Mouse (Mus musculus): ENCODE data around the gene Zfp933.
"Not testable (repeated sequence)": the region's sequence is repeated elsewhere in the genome, so short reads cannot be mapped to it uniquely, and the experiment has no call there.

Gene Zfp933

GRCm38 (mm10) chr4:147847614-147848583, at the start of gene Zfp933:
Zfp933 (minus strand) TSS chr4:147848366.
- DNase-seq (ENCODE audit: extremely low read depth, low read depth, low spot score): peak; percentile 66

GRCm38 (mm10) chr4:147897348-147897747, 49.2 kb upstream of the Zfp933 start:
- DNase-seq (ENCODE audit: extremely low read depth, low read depth, low spot score): no peak

- DNase-seq (ENCODE audit: extremely low read depth, low read depth, low spot score): no peak
These were observed 48.2 kb upstream of the Zfp933 start for GRCm38 (mm10) chr4:147896411-147896810.

GRCm38 (mm10) chr4:147895815-147896330, 47.7 kb upstream of the Zfp933 start:
- no peak for DNase-seq (ENCODE audit: extremely low read depth, low read depth, low spot score)

- DNase-seq (ENCODE audit: extremely low read depth, low read depth, low spot score): no peak
These were observed 42.2 kb upstream of the Zfp933 start for GRCm38 (mm10) chr4:147890341-147890740.

- DNase-seq (ENCODE audit: extremely low read depth, low read depth, low spot score): no peak
These were observed 40.1 kb upstream of the Zfp933 start for GRCm38 (mm10) chr4:147888237-147888636.

GRCm38 (mm10) chr4:147887277-147887676, 39.1 kb upstream of the Zfp933 start:
- no peak for DNase-seq (ENCODE audit: extremely low read depth, low read depth, low spot score)

- DNase-seq (ENCODE audit: extremely low read depth, low read depth, low spot score): no peak
These were observed 38.0 kb upstream of the Zfp933 start for GRCm38 (mm10) chr4:147886158-147886557.

- DNase-seq (ENCODE audit: extremely low read depth, low read depth, low spot score): no peak
These were observed 36.0 kb upstream of the Zfp933 start for GRCm38 (mm10) chr4:147884138-147884537.

GRCm38 (mm10) chr4:147883041-147883440, 34.9 kb upstream of the Zfp933 start:
- no peak for DNase-seq (ENCODE audit: extremely low read depth, low read depth, low spot score)

GRCm38 (mm10) chr4:147881792-147882191, 33.6 kb upstream of the Zfp933 start:
- no peak for DNase-seq (ENCODE audit: extremely low read depth, low read depth, low spot score)

GRCm38 (mm10) chr4:147879865-147880264, 31.7 kb upstream of the Zfp933 start:
- no peak for DNase-seq (ENCODE audit: extremely low read depth, low read depth, low spot score)

GRCm38 (mm10) chr4:147879456-147879855, 31.3 kb upstream of the Zfp933 start:
- no peak for DNase-seq (ENCODE audit: extremely low read depth, low read depth, low spot score)

- no peak for DNase-seq (ENCODE audit: extremely low read depth, low read depth, low spot score)
These were observed 30.4 kb upstream of the Zfp933 start for GRCm38 (mm10) chr4:147878537-147878936.

- no peak for DNase-seq (ENCODE audit: extremely low read depth, low read depth, low spot score)
These were observed 27.8 kb upstream of the Zfp933 start for GRCm38 (mm10) chr4:147875852-147876575.

GRCm38 (mm10) chr4:147869238-147869637, 21.1 kb upstream of the Zfp933 start:
- no peak for DNase-seq (ENCODE audit: extremely low read depth, low read depth, low spot score)

GRCm38 (mm10) chr4:147868450-147869031, 20.4 kb upstream of the Zfp933 start, which contains the start of the genes Miip and Fv1:
Miip (minus strand) TSS chr4:147868816.
Fv1 (plus strand) TSS chr4:147868979.
- peak; percentile 98 for DNase-seq (ENCODE audit: extremely low read depth, low read depth, low spot score)

GRCm38 (mm10) chr4:147867563-147868449, 19.6 kb upstream of the Zfp933 start:
- DNase-seq (ENCODE audit: extremely low read depth, low read depth, low spot score): no peak

- DNase-seq (ENCODE audit: extremely low read depth, low read depth, low spot score): not testable (repeated sequence)
These were observed 18.6 kb upstream of the Zfp933 start for GRCm38 (mm10) chr4:147866793-147867192.

GRCm38 (mm10) chr4:147866056-147866455, 17.9 kb upstream of the Zfp933 start:
- no peak for DNase-seq (ENCODE audit: extremely low read depth, low read depth, low spot score)
